27 mouse cellular contexts compared by ENCODE assay signal in the genomic region with DNA sequence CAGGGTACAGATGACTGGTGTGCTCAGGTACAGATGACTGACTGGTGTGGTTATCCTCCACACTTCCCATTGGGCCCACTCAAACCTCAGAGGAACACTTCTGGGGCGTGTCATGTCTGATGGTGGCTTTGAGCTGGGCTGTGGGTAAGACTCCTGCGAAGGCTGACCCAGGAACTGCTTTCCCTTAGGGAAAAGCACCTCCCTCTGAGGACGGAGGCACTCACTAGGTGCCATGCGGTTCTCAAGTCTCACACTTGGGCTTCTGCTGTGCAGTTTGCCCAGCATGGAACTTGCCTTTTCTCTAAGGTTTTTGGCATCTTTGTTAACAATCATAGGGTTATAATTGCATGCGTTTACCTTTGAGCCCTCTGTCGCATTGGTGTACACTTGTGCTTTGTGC. TPM values are rescaled to one million over a fixed set of nuclear protein-coding genes. Genes with fewer than 3 reads are reported as not detected.
"Had no signal": no experiment of that assay in that cellular context is flagged by ENCODE, and none has a peak within 500 bp of the region (broad histone marks: within the 10 kb centered on the region; RNA-seq: fewer than 3 reads in every experiment).

No protein-coding gene starts in this region.

- DNase-seq: kidney, adult 18-20 months; kidney, adult 9 months; kidney, postnatal 36 days; layer of hippocampus, postnatal 36 days; left cerebral cortex, postnatal 4 days; liver, postnatal 0 days; lung, embryonic 14.5 days; lung, postnatal 10 days; lung, postnatal 36 days; midbrain, embryonic 14.5 days; retina, postnatal 1 day; right cerebral cortex, postnatal 25 days; spleen, adult 18-20 months; thymus, postnatal 25 days had no signal

- ATAC-seq: liver, postnatal 0 days had no signal

- H3K4me2 ChIP-seq: limb, embryonic 12.5 days; limb, embryonic 15.5 days; liver, embryonic 11.5 days; lung, embryonic 14.5 days; midbrain, embryonic 11.5 days; neural tube, embryonic 13.5 days; stomach, embryonic 15.5 days had no signal

- H3K9me3 ChIP-seq: limb, embryonic 12.5 days; limb, embryonic 15.5 days; megakaryocyte, embryonic 14.5 days; neural tube, embryonic 13.5 days; stomach, embryonic 15.5 days had no signal

- H3K4me3 ChIP-seq: left cerebral cortex, adult 2 months; limb, embryonic 12.5 days; limb, embryonic 15.5 days; megakaryocyte, embryonic 14.5 days; neural tube, embryonic 13.5 days; stomach, embryonic 15.5 days had no signal

- H3K9ac ChIP-seq: limb, embryonic 12.5 days; limb, embryonic 15.5 days; liver, embryonic 14.5 days; liver, postnatal 0 days; lung, embryonic 14.5 days; neural tube, embryonic 13.5 days; stomach, embryonic 15.5 days had no signal

- H3K27me3 ChIP-seq: limb, embryonic 12.5 days; limb, embryonic 15.5 days; megakaryocyte, embryonic 14.5 days; neural tube, embryonic 13.5 days; stomach, embryonic 15.5 days had no signal

- H3K27ac ChIP-seq: kidney, postnatal 0 days; left cerebral cortex, adult 2 months; limb, embryonic 12.5 days; limb, embryonic 15.5 days; liver, embryonic 14.5 days; neural tube, embryonic 13.5 days; stomach, embryonic 15.5 days had no signal

- H3K36me3 ChIP-seq: limb, embryonic 12.5 days; limb, embryonic 15.5 days; neural tube, embryonic 13.5 days; stomach, embryonic 15.5 days had no signal

RNA-seq across cellular contexts. Expression of gene Gm28729, which starts 10.4 kb away (rescaled TPM):
- total RNA-seq: left cerebral cortex, adult 2 months; left cerebral cortex, postnatal 10 days; neutrophil, adult 5-6 weeks had no signal
- polyA plus RNA-seq: limb, embryonic 12.5 days; liver, embryonic 11.5 days; liver, postnatal 0 days; lung, embryonic 14.5 days; midbrain, embryonic 11.5 days; midbrain, embryonic 14.5 days; neural tube, embryonic 13.5 days; stomach, embryonic 15.5 days; thymus, postnatal 0 days had no signal
